Mouse (Mus musculus) skeletal muscle tissue, adult 2 months (tissue): ENCODE data around the gene Dnah8.

ENCODE experiments used
- DNase-seq: peaks from one replicate; pipeline ENCODE4 v3.0.0-alpha.2; 2012; ENCODE audit warnings: low read depth, low spot score

Dnah8 gene

GRCm38 (mm10) chr17:30877456-30877855 is 253.3 kb downstream of the Dnah8 start:
- no peak for DNase-seq

- DNase-seq: no peak
Observed at GRCm38 (mm10) chr17:30878626-30879025, 254.5 kb downstream of the Dnah8 start.

- no peak for DNase-seq
Observed at GRCm38 (mm10) chr17:30880391-30880790, 256.2 kb downstream of the Dnah8 start.

DNA sequence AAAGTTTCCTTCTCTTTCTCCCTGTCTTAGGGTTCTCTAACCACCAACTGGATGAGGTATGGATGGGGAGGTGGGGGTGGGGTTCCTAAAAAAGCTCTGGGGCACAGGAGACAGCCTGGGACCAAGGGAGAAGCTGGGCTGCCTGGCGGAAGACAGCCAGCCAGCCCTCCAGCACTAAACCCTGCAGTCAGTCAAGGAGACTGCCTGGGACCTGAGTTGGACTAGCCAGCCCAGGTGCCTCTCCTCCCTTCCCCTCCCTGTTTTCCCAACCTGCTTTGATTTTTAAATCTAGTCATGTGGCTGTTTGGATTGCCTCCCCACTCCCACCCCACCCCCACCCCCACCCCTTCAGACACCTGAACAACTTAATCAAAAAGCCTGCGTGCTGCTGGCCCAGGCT is 256.8 kb downstream of the Dnah8 start:
- DNase-seq: no peak

DNA sequence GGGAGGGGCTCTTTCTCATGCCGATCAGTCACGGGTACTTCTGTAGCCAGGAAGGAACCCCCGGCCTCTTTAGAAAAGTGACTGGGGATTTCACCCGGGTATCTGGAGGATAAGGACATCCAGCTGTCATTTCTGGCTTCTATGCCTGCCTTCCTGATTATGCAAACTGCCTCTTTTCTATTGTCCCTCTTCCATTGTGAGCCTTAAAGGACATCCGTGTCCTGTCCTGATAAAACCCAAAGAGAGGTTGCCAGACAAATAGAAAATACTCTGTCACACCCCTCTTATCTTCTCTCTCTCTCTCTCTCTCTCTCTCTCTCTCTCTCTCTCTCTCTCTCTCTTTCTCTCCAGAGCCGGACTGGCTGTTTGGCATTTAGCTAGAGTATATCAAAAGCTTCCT is 258.1 kb downstream of the Dnah8 start:
- DNase-seq: no peak

DNA sequence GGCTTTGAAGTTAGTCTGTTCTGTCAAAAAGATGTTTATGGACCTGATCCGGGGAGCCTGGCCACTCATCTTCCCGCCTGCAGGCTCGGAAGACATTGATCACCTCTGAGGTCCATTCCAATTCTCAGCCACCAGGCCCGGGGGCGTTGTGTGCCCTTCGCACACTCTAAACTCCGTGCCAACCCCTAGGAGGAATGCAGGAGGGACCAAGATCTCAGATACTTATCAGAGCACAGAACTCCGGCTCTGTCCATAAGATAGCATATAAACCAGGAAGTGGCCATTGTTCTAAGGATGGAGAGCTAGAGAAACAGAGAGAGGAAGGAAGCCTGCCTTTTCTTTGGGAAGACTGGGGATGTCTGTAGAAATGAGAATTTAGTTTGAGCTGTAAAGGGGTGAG is 259.4 kb downstream of the Dnah8 start:
- DNase-seq: no peak

GRCm38 (mm10) chr17:30892086-30892485 is 267.9 kb downstream of the Dnah8 start:
- DNase-seq: no peak

DNA sequence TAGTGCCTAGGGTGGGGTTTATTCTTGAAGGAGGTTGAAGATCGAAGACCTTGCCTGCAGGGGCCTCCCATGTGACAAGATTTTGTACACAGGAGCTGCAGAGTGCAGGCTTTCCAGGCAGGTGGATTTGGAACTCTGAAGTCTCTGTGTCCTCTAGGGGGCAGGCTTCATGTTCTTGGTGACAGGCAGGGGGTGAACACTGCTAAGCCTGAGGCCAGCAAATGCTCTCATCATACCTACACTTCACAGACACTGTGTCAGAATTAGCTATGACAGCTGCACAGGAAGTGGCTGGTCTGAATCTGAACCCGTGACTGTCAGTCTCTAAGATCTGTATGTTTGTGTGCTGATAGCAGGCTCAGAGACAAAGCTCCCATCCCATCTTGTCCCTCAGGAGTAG is 268.6 kb downstream of the Dnah8 start:
- DNase-seq: no peak

DNA sequence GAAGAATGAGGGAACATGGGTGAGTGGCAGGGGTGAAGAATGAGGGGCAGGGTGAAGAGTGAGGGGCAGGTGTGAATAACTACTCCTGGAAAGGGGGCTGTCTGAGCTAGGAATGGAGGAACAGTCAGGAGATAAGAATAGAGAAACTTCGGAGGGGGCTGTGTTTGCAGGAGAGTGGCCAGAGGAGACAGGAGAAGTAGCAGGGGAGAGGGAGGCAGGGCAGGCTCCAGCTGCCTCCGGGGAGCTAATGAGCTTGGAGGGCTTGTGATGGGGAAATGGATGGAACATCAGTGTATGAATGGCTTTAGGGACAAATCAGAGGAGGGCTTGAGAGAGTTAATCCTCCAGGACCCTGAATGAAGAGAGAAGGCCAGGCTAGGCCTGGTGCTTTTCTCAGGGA is 272.9 kb downstream of the Dnah8 start:
- DNase-seq: no peak

DNA sequence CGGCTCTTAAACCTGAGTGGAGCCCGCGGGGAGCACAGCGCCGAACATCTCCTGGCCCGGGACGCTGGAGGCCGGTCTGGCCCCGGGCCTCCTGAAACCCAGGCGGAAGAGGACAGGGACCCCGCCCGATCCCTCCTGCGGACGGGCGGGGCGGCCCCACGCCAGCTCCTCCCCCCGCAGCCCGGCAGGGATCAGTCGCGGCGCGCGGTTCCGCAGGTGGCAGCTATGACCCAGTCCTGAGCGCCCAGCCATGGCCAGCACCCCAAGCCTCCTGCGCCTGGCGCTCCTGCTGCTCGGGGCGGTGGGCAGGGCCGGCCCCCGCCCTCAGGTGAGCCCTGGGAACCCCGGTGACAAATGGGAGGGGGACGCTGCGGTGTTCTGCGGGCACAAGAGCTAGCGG is 277.5 kb downstream of the Dnah8 start, which contains the start of gene Glp1r:
Gene Glp1r (plus strand): TSS at position 191 of the 400 bp plus-strand sequence.
- no peak for DNase-seq

DNA sequence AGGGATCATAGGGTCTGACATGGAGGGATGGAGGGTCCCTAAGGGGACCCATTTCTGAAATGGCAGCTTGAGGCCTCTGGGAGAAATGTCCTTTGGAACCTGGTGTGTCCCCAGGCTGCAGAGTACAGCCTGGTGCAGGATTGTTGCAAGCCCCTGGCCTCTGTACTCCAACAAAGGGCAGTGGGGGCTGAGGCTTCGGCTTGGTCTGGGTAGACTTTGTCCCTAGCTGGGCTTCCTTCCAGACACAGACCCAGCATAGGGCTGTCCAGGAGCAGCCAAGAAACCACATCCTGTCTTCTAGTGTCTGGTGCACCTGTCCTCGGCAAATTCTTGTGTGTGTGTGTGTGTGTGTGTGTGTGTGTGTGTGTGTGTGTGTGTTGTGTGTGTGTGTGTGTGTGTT is 279.9 kb downstream of the Dnah8 start:
- no peak for DNase-seq

GRCm38 (mm10) chr17:30907577-30907976 is 283.4 kb downstream of the Dnah8 start:
- no peak for DNase-seq

GRCm38 (mm10) chr17:30910866-30911731 is 286.9 kb downstream of the Dnah8 start:
- no peak for DNase-seq

GRCm38 (mm10) chr17:30911732-30912088 is 287.6 kb downstream of the Dnah8 start:
- no peak for DNase-seq

- no peak for DNase-seq
Observed at GRCm38 (mm10) chr17:30912536-30912935, 288.4 kb downstream of the Dnah8 start.

- DNase-seq: no peak
Observed at GRCm38 (mm10) chr17:30914264-30914663, 290.1 kb downstream of the Dnah8 start.

GRCm38 (mm10) chr17:30923566-30923965 is 299.4 kb downstream of the Dnah8 start:
- DNase-seq: no peak
